Mouse (Mus musculus) CH12.LX (cell line): ENCODE results near the gene Mecp2.

Experiments used
- CTCF ChIP-seq, 2 experiments: IDR thresholded peaks in 1 of 2; conservative IDR thresholded peaks in 1 of 2; 2 replicates each; pipeline ENCODE4 v1.5.1; 2011 to 2012; ENCODE audit warnings: low read depth in 2 of 2, low read length in 2 of 2, improper control_type of control experiment in 1 of 2, inconsistent platforms in 1 of 2, mild to moderate bottlenecking in 1 of 2, moderate library complexity in 1 of 2
- HCFC1 ChIP-seq: IDR thresholded peaks from 2 replicates; pipeline ENCODE4 v1.6.1; 2012; ENCODE audit warnings: low read depth, mild to moderate bottlenecking, inconsistent platforms, low read length, improper control_type of control experiment
- JUND ChIP-seq: conservative IDR thresholded peaks from 2 replicates; pipeline ENCODE4 v1.6.1; 2011; ENCODE audit warnings: low read depth, low read length, improper control_type of control experiment
- MAFK ChIP-seq: IDR thresholded peaks from 2 replicates; pipeline ENCODE4 v1.6.1; 2011; ENCODE audit warnings: low read length, improper control_type of control experiment; ENCODE audit not compliant: insufficient replicate concordance
- SMC3 ChIP-seq: IDR thresholded peaks from 2 replicates; pipeline ENCODE4 v1.6.1; 2011; ENCODE audit warnings: low read depth, low read length, improper control_type of control experiment
- TBP ChIP-seq: conservative IDR thresholded peaks from 2 replicates; pipeline ENCODE4 v1.6.1; 2011; ENCODE audit warnings: low read depth, low read length, improper control_type of control experiment
- USF2 ChIP-seq: conservative IDR thresholded peaks from 2 replicates; pipeline ENCODE4 v1.6.1; 2011; ENCODE audit warnings: low read depth, low read length, improper control_type of control experiment
- ZNF384 ChIP-seq: IDR thresholded peaks from 2 replicates; pipeline ENCODE4 v1.6.1; 2012; ENCODE audit warnings: low read depth, low read length, improper control_type of control experiment, inconsistent platforms

DNA sequence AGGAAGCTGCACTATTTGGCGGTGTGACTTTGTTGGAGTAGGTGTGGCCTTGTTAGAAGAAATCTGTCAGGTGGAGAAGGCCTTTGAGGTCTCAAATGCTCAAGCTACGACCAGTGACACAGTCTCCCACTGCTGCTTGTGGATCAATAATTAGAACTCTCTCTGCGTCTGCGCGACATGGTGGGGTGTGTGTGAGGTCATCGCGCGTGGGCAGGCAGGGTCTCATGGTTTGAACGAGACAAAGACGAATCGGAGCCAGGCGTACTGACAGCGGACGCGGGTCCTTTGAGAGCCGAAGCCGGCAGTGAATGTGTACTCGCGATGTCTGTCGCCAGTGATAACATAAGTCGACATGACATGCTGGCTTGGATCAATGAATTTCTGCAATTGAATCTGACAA, 128.8 kb downstream of the Mecp2 start:
- TF ChIP-seq USF2, result no peak
- no peak for TF ChIP-seq SMC3
- no peak for TF ChIP-seq JUND
- TF ChIP-seq TBP, result no peak
- no peak for TF ChIP-seq CTCF (conservative IDR thresholded peaks at IDR 0.05 in 1 of 2, IDR thresholded peaks at IDR 0.05 in 1 of 2; ENCODE audit: low read depth in 2 of 2, low read length in 2 of 2)
- TF ChIP-seq HCFC1, result no peak
- TF ChIP-seq MAFK, result no peak
- no peak for TF ChIP-seq ZNF384
